10 mouse cellular contexts compared by ENCODE assay signal in the genomic region with DNA sequence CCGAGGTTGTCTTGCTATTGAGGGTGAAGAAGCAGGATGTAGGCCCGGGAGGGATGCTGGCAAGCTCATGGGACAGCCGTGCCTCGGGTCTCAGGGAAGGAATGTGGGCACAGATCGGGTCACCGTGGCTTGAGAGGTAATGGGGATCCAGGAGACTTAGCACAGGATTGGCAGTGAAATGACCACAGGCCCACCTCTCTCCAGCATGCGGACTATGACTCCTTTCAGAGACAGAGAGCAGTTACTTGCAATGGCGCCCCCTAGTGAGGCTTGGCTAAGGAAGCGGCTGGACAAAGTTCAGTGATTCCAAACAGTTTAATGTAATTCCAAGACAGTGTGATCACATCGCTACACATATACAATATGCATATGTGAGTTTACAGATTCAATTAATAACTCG. TPM values are rescaled to one million over a fixed set of nuclear protein-coding genes. Genes with fewer than 3 reads are reported as not detected.
DNase-seq lines count a peak whose midpoint lies in the region; ATAC-seq and TF ChIP-seq lines count a peak whose summit lies in the region.
"Had no signal": no experiment of that assay in that cellular context is flagged by ENCODE, and none has a peak within 500 bp of the region (broad histone marks: within the 10 kb centered on the region; RNA-seq: fewer than 3 reads in every experiment).

No protein-coding gene starts in this region.

- no peaks in the 10 kb centered on the region for H3K36me3 ChIP-seq in forebrain, postnatal 0 days (ENCODE audit: insufficient read depth)
- H3K36me3 ChIP-seq in forebrain, embryonic 10.5 days (replicated peaks), result peaks cover 41% of the 10 kb centered on the region
- H3K36me3 ChIP-seq in midbrain, postnatal 0 days (ENCODE audit: insufficient read depth, low read length), result no peaks in the 10 kb centered on the region; the same call in 1 of the 2 replicates
- no peaks in the 10 kb centered on the region for H3K36me3 ChIP-seq in midbrain, embryonic 11.5 days (ENCODE audit: control insufficient read depth, insufficient read depth, low read length)

- H3K9me3 ChIP-seq in forebrain, postnatal 0 days (ENCODE audit: low read length), result no peaks in the 10 kb centered on the region
- H3K9me3 ChIP-seq in forebrain, embryonic 10.5 days, result no peaks in the 10 kb centered on the region
- no peaks in the 10 kb centered on the region for H3K9me3 ChIP-seq in midbrain, postnatal 0 days (ENCODE audit: low read length)
- no peaks in the 10 kb centered on the region for H3K9me3 ChIP-seq in midbrain, embryonic 11.5 days (ENCODE audit: control insufficient read depth, low read length)
- H3K9me3 ChIP-seq: midbrain, embryonic 12.5 days had no signal

- H3K9ac ChIP-seq in forebrain, postnatal 0 days, result no peak overlapping the region
- H3K9ac ChIP-seq in midbrain, postnatal 0 days (replicated peaks; ENCODE audit: low read length, poor library complexity, severe bottlenecking), result no peak overlapping the region
- no peak overlapping the region for H3K9ac ChIP-seq in midbrain, embryonic 11.5 days (ENCODE audit: low read length)
- H3K9ac ChIP-seq: midbrain, embryonic 12.5 days had no signal

- DNase-seq in forebrain, postnatal 0 days, result peak; percentile 21
- no peak for DNase-seq in forebrain, embryonic 10.5 days (ENCODE audit: extremely low spot score, low spot score)
- DNase-seq in midbrain, postnatal 0 days (ENCODE audit: low spot score), result peak; percentile 59
- DNase-seq in midbrain, embryonic 11.5 days (ENCODE audit: low spot score, missing footprints), result no peak
- DNase-seq in cerebellum, adult 11 months, result peak; percentile 35
- DNase-seq in kidney, postnatal 25 days, result peak; percentile 35 to 58
- peak; percentile 22 for DNase-seq in thymus, postnatal 25 days
- DNase-seq in layer of hippocampus, adult 11-12 months (ENCODE audit: low spot score), result no peak

- WGBS in forebrain, postnatal 0 days, result 68% methylated on average over 11 of the region's 11 CpGs
- 66% methylated on average over 11 of the region's 11 CpGs for WGBS in forebrain, embryonic 10.5 days
- WGBS in midbrain, postnatal 0 days, result 68% methylated on average over 11 of the region's 11 CpGs
- WGBS in midbrain, embryonic 11.5 days, result 65% methylated on average over 11 of the region's 11 CpGs

- no peaks in the 10 kb centered on the region for H3K4me1 ChIP-seq in forebrain, postnatal 0 days (ENCODE audit: insufficient read depth)
- 0 out of 2 replicates have a peak, but pooled peaks cover 4% of the 10 kb centered on the region for H3K4me1 ChIP-seq in forebrain, embryonic 10.5 days
- H3K4me1 ChIP-seq in midbrain, postnatal 0 days (ENCODE audit: insufficient read depth, low read length), result no peaks in the 10 kb centered on the region
- no peaks in the 10 kb centered on the region for H3K4me1 ChIP-seq in midbrain, embryonic 11.5 days (ENCODE audit: control insufficient read depth, insufficient read depth, low read length)
- H3K4me1 ChIP-seq: midbrain, embryonic 12.5 days had no signal

- TF ChIP-seq CTCF in forebrain, postnatal 0 days (IDR thresholded peaks at IDR 0.05; ENCODE audit: low read depth), result peak; percentile 66
- TF ChIP-seq CTCF in midbrain, postnatal 0 days (IDR thresholded peaks at IDR 0.05), result peak; percentile 74

- no peaks in the 10 kb centered on the region for H3K27me3 ChIP-seq in forebrain, postnatal 0 days (ENCODE audit: insufficient read depth, low read length)
- H3K27me3 ChIP-seq in forebrain, embryonic 10.5 days (ENCODE audit: poor library complexity, severe bottlenecking), result no peaks in the 10 kb centered on the region
- H3K27me3 ChIP-seq in midbrain, postnatal 0 days (ENCODE audit: insufficient read depth, low read length), result no peaks in the 10 kb centered on the region
- no peaks in the 10 kb centered on the region for H3K27me3 ChIP-seq in midbrain, embryonic 11.5 days (ENCODE audit: control insufficient read depth, insufficient read depth, low read length)
- H3K27me3 ChIP-seq: midbrain, embryonic 12.5 days had no signal

- no peak for ATAC-seq in forebrain, postnatal 0 days
- ATAC-seq in midbrain, postnatal 0 days (ENCODE audit: low FRiP score), result no peak
- no peak for ATAC-seq in midbrain, embryonic 11.5 days (ENCODE audit: low FRiP score)

- H3K27ac ChIP-seq in forebrain, postnatal 0 days (ENCODE audit: low read depth, low read length), result no peak overlapping the region
- no peak overlapping the region for H3K27ac ChIP-seq in forebrain, embryonic 10.5 days
- no peak overlapping the region for H3K27ac ChIP-seq in midbrain, postnatal 0 days (ENCODE audit: low read depth, low read length)
- H3K27ac ChIP-seq in midbrain, embryonic 11.5 days (ENCODE audit: low read depth, low read length), result no peak overlapping the region
- H3K27ac ChIP-seq: midbrain, embryonic 12.5 days had no signal

- H3K4me3 ChIP-seq in forebrain, postnatal 0 days (ENCODE audit: low read depth, low read length), result no peak overlapping the region
- no peak overlapping the region for H3K4me3 ChIP-seq in forebrain, embryonic 10.5 days
- H3K4me3 ChIP-seq in midbrain, postnatal 0 days (ENCODE audit: low read depth, low read length), result no peak overlapping the region
- H3K4me3 ChIP-seq in midbrain, embryonic 11.5 days (ENCODE audit: low read depth, low read length), result no peak overlapping the region
- H3K4me3 ChIP-seq: midbrain, embryonic 12.5 days had no signal

- no peak overlapping the region for H3K4me2 ChIP-seq in forebrain, postnatal 0 days (ENCODE audit: low read depth)
- no peak overlapping the region for H3K4me2 ChIP-seq in midbrain, postnatal 0 days (ENCODE audit: low read depth, low read length, poor library complexity, severe bottlenecking)
- no peak overlapping the region for H3K4me2 ChIP-seq in midbrain, embryonic 11.5 days
- H3K4me2 ChIP-seq: midbrain, embryonic 12.5 days had no signal

RNA-seq across cellular contexts. Expression of a gene that starts 24.3 kb away (rescaled TPM):
- 92.8 and 94.3 TPM in 2 replicates for total RNA-seq in forebrain, postnatal 0 days (2014; rRNA removed)
- 49.8 and 52.0 TPM in 2 replicates for polyA plus RNA-seq in forebrain, postnatal 0 days (2015; fragmentation: Nextera tagmentation; extraction: Ambion mirVana)
- polyA plus RNA-seq in forebrain, embryonic 10.5 days (2016; fragmentation: Nextera tagmentation; extraction: Ambion mirVana), result 0.26 and 0.74 TPM in 2 replicates
- 123 and 128 TPM in 2 replicates for total RNA-seq in midbrain, postnatal 0 days (2014; rRNA removed)
- 49.2 and 56.3 TPM in 2 replicates for polyA plus RNA-seq in midbrain, postnatal 0 days (2015; fragmentation: Nextera tagmentation; extraction: Ambion mirVana)
- polyA plus RNA-seq in midbrain, embryonic 11.5 days (2014; fragmentation: Nextera tagmentation; extraction: Ambion mirVana), result 2.1 and 2.2 TPM in 2 replicates
- total RNA-seq: hematopoietic stem cell, adult 5-6 weeks had no signal

RNA-seq across cellular contexts. Expression of a gene that starts 50.2 kb away (rescaled TPM):
- 0.23 and 0.24 TPM in 2 replicates for total RNA-seq in forebrain, postnatal 0 days (2014; rRNA removed)
- polyA plus RNA-seq in forebrain, postnatal 0 days (2015; fragmentation: Nextera tagmentation; extraction: Ambion mirVana), result 0.10 and 0.17 TPM in 2 replicates
- polyA plus RNA-seq in forebrain, embryonic 10.5 days (2016; fragmentation: Nextera tagmentation; extraction: Ambion mirVana), result 0.06 TPM in 2 replicates
- total RNA-seq in midbrain, postnatal 0 days (2014; rRNA removed), result 0.22 and 0.90 TPM in 2 replicates
- 0.21 and 0.37 TPM in 2 replicates for polyA plus RNA-seq in midbrain, postnatal 0 days (2015; fragmentation: Nextera tagmentation; extraction: Ambion mirVana)
- polyA plus RNA-seq in midbrain, embryonic 11.5 days (2014; fragmentation: Nextera tagmentation; extraction: Ambion mirVana), result 0.07 and 0.11 TPM in 2 replicates

Comparison
In these comparisons a context has a peak if more than half of its experiments do, and no peak if none do; other contexts are left out.
1. DNase-seq: peak in forebrain, postnatal 0 days (single experiment), midbrain, postnatal 0 days (single experiment), cerebellum, adult 11 months (single experiment), kidney, postnatal 25 days (2 of 2) and thymus, postnatal 25 days (single experiment); none in forebrain, embryonic 10.5 days (single experiment), midbrain, embryonic 11.5 days (single experiment) and layer of hippocampus, adult 11-12 months (single experiment).
2. RNA of a gene that starts 24.3 kb away (polyA plus RNA-seq): 49.8 to 52.0 TPM in forebrain, postnatal 0 days and 49.2 to 56.3 TPM in midbrain, postnatal 0 days; 2.1 to 2.2 TPM in midbrain, embryonic 11.5 days and 0.26 to 0.74 TPM in forebrain, embryonic 10.5 days; every median in the first group is over 10 times any median in the second.